In genomic region chr1:183155600-183155999, GRCm38 (mm10) we compare ENCODE assay signal across 9 mouse cellular contexts.
A peak's percentile ranks its signal among the peaks of the same experiment; 100 is the strongest.
DNase-seq lines count a peak whose midpoint lies in the region; ATAC-seq and TF ChIP-seq lines count a peak whose summit lies in the region.
"Had no signal": no experiment of that assay in that cellular context is flagged by ENCODE, and none has a peak within 500 bp of the region (broad histone marks: within the 10 kb centered on the region; RNA-seq: fewer than 3 reads in every experiment).

No protein-coding gene starts in this region.

- no peak for TF ChIP-seq EP300 in heart, adult 2 months (IDR thresholded peaks at IDR 0.05; ENCODE audit: insufficient read depth, low read depth, low read length)

- H3K9me3 ChIP-seq in heart, embryonic 11.5 days (replicated peaks; ENCODE audit: control insufficient read depth, low read length) = no peaks in the 10 kb centered on the region
- H3K9me3 ChIP-seq in stomach, embryonic 16.5 days (replicated peaks; ENCODE audit: control insufficient read depth, low read length) = 0 out of 2 replicates have a peak, but pooled peaks cover 6% of the 10 kb centered on the region
- no peaks in the 10 kb centered on the region for H3K9me3 ChIP-seq in forebrain, embryonic 14.5 days (replicated peaks; ENCODE audit: control insufficient read depth, low read length)
- no peaks in the 10 kb centered on the region for H3K9me3 ChIP-seq in neural tube, embryonic 15.5 days (replicated peaks)
- H3K9me3 ChIP-seq: hindbrain, embryonic 12.5 days had no signal

- ATAC-seq in heart, embryonic 11.5 days (replicated peaks; ENCODE audit: insufficient number of reproducible peaks, low FRiP score, low TSS enrichment) = no peak
- peak; percentile 40; the same call in 1 of the 2 replicates for ATAC-seq in stomach, embryonic 16.5 days (ENCODE audit: insufficient read depth, low FRiP score)
- no peak for ATAC-seq in forebrain, embryonic 14.5 days
- no peak for ATAC-seq in neural tube, embryonic 15.5 days (ENCODE audit: low FRiP score)

- DNase-seq in heart, adult 2 months = peak; percentile 52 to 67
- DNase-seq in ovary, postnatal 14 days (ENCODE audit: low spot score) = peak; percentile 23
- DNase-seq in ovary, postnatal 36 days (ENCODE audit: low spot score) = no peak
- peak; percentile 63 to 76 for DNase-seq in heart, adult 9 months (ENCODE audit: low spot score in 2 of 2)
- DNase-seq in forebrain, embryonic 14.5 days (ENCODE audit: low spot score) = no peak

- no peaks in the 10 kb centered on the region for H3K79me2 ChIP-seq in heart, adult 2 months (replicated peaks; ENCODE audit: control insufficient read depth, insufficient read depth, low read length)

- no peak for TF ChIP-seq CTCF in heart, adult 2 months (IDR thresholded peaks at IDR 0.05)

- no peaks in the 10 kb centered on the region for H3K27me3 ChIP-seq in heart, adult 2 months (ENCODE audit: control insufficient read depth, insufficient read depth, low read length)
- no peaks in the 10 kb centered on the region for H3K27me3 ChIP-seq in heart, embryonic 11.5 days (ENCODE audit: control insufficient read depth, insufficient read depth, low read length)
- no peaks in the 10 kb centered on the region for H3K27me3 ChIP-seq in stomach, embryonic 16.5 days (ENCODE audit: control insufficient read depth, insufficient read depth, low read length)
- H3K27me3 ChIP-seq in forebrain, embryonic 14.5 days (replicated peaks; ENCODE audit: control insufficient read depth, insufficient read depth, low read length) = no peaks in the 10 kb centered on the region
- H3K27me3 ChIP-seq in neural tube, embryonic 15.5 days (replicated peaks) = no peaks in the 10 kb centered on the region
- H3K27me3 ChIP-seq: hindbrain, embryonic 12.5 days had no signal

- no peak for TF ChIP-seq POLR2A in heart, adult 2 months (IDR thresholded peaks at IDR 0.05; ENCODE audit: insufficient read depth, low read depth, low read length)

- intact Hi-C loops in heart, adult 2 months (cut with DNase I) = no loop called here

- 46% methylated on average over 5 of the region's 5 CpGs for WGBS in heart, adult 2 months
- WGBS in heart, embryonic 11.5 days (ENCODE audit: insufficient replicate concordance) = 49% methylated on average over 5 of the region's 5 CpGs
- 73% methylated on average over 5 of the region's 5 CpGs for WGBS in stomach, embryonic 16.5 days
- 81% methylated on average over 5 of the region's 5 CpGs for WGBS in forebrain, embryonic 14.5 days
- WGBS in neural tube, embryonic 15.5 days = 81% methylated on average over 5 of the region's 5 CpGs

- H3K27ac ChIP-seq in heart, adult 2 months = no peak overlapping the region; the same call in 1 of the 2 replicates
- no peak overlapping the region for H3K27ac ChIP-seq in heart, embryonic 11.5 days (ENCODE audit: low read depth, low read length)
- no peak overlapping the region for H3K27ac ChIP-seq in stomach, embryonic 16.5 days (ENCODE audit: low read length)
- H3K27ac ChIP-seq in forebrain, embryonic 14.5 days (ENCODE audit: low read depth, low read length) = no peak overlapping the region
- no peak overlapping the region for H3K27ac ChIP-seq in neural tube, embryonic 15.5 days (replicated peaks)
- H3K27ac ChIP-seq: hindbrain, embryonic 12.5 days had no signal

- H3K9ac ChIP-seq in heart, adult 2 months (ENCODE audit: low read depth, low read length) = no peak overlapping the region
- H3K9ac ChIP-seq in heart, embryonic 11.5 days (ENCODE audit: low read depth, low read length) = no peak overlapping the region
- no peak overlapping the region for H3K9ac ChIP-seq in stomach, embryonic 16.5 days (ENCODE audit: low read length)
- H3K9ac ChIP-seq in forebrain, embryonic 14.5 days (ENCODE audit: low read length) = no peak overlapping the region
- no peak overlapping the region for H3K9ac ChIP-seq in neural tube, embryonic 15.5 days (replicated peaks)
- H3K9ac ChIP-seq: hindbrain, embryonic 12.5 days had no signal

- H3K4me3 ChIP-seq in heart, adult 2 months = no peak overlapping the region
- no peak overlapping the region for H3K4me3 ChIP-seq in heart, embryonic 11.5 days (ENCODE audit: low read depth, low read length)
- H3K4me3 ChIP-seq in stomach, embryonic 16.5 days (replicated peaks; ENCODE audit: low read length) = no peak overlapping the region
- no peak overlapping the region for H3K4me3 ChIP-seq in forebrain, embryonic 14.5 days (ENCODE audit: low read depth, low read length)
- H3K4me3 ChIP-seq in neural tube, embryonic 15.5 days (replicated peaks) = no peak overlapping the region
- H3K4me3 ChIP-seq: hindbrain, embryonic 12.5 days had no signal

- H3K36me3 ChIP-seq in heart, adult 2 months (ENCODE audit: control insufficient read depth, insufficient read depth, low read length) = no peaks in the 10 kb centered on the region
- H3K36me3 ChIP-seq in heart, embryonic 11.5 days (ENCODE audit: control insufficient read depth, insufficient read depth, low read length) = no peaks in the 10 kb centered on the region
- H3K36me3 ChIP-seq in stomach, embryonic 16.5 days (ENCODE audit: control insufficient read depth, insufficient read depth, low read length) = no peaks in the 10 kb centered on the region; the same call in 1 of the 2 replicates
- H3K36me3 ChIP-seq in forebrain, embryonic 14.5 days (ENCODE audit: control insufficient read depth, insufficient read depth, low read length) = no peaks in the 10 kb centered on the region
- H3K36me3 ChIP-seq in neural tube, embryonic 15.5 days = no peaks in the 10 kb centered on the region
- H3K36me3 ChIP-seq: hindbrain, embryonic 12.5 days had no signal

- H3K4me2 ChIP-seq in heart, embryonic 11.5 days = no peak overlapping the region
- no peak overlapping the region for H3K4me2 ChIP-seq in stomach, embryonic 16.5 days (ENCODE audit: low read depth, low read length)
- H3K4me2 ChIP-seq in forebrain, embryonic 14.5 days (ENCODE audit: low read length) = no peak overlapping the region
- no peak overlapping the region for H3K4me2 ChIP-seq in neural tube, embryonic 15.5 days
- H3K4me2 ChIP-seq: hindbrain, embryonic 12.5 days had no signal

- H3K4me1 ChIP-seq in heart, adult 2 months (ENCODE audit: control insufficient read depth, insufficient read depth, low read length) = peaks cover 10% of the 10 kb centered on the region
- peaks cover 15% of the 10 kb centered on the region for H3K4me1 ChIP-seq in heart, embryonic 11.5 days (ENCODE audit: control insufficient read depth, insufficient read depth, low read length)
- H3K4me1 ChIP-seq in stomach, embryonic 16.5 days (ENCODE audit: control insufficient read depth, insufficient read depth, low read length) = peaks cover 21% of the 10 kb centered on the region
- H3K4me1 ChIP-seq in forebrain, embryonic 14.5 days (ENCODE audit: control insufficient read depth, insufficient read depth, low read length) = peaks cover 2% of the 10 kb centered on the region; the same call in 1 of the 2 replicates
- H3K4me1 ChIP-seq in neural tube, embryonic 15.5 days = peaks cover 7% of the 10 kb centered on the region

Comparison
In these comparisons a context has a peak if more than half of its experiments do, and no peak if none do; other contexts are left out.
1. DNase-seq: peak in heart, adult 2 months (2 of 2), ovary, postnatal 14 days (single experiment) and heart, adult 9 months (2 of 2); none in ovary, postnatal 36 days (single experiment) and forebrain, embryonic 14.5 days (single experiment).